Mouse (Mus musculus) skeletal muscle tissue, adult 2 months (tissue): ENCODE results near the gene Scamp2.

ENCODE experiments used
- DNase-seq: peaks from one replicate; pipeline ENCODE4 v3.0.0-alpha.2; 2012; ENCODE audit warnings: low read depth, low spot score

Scamp2 gene

DNA sequence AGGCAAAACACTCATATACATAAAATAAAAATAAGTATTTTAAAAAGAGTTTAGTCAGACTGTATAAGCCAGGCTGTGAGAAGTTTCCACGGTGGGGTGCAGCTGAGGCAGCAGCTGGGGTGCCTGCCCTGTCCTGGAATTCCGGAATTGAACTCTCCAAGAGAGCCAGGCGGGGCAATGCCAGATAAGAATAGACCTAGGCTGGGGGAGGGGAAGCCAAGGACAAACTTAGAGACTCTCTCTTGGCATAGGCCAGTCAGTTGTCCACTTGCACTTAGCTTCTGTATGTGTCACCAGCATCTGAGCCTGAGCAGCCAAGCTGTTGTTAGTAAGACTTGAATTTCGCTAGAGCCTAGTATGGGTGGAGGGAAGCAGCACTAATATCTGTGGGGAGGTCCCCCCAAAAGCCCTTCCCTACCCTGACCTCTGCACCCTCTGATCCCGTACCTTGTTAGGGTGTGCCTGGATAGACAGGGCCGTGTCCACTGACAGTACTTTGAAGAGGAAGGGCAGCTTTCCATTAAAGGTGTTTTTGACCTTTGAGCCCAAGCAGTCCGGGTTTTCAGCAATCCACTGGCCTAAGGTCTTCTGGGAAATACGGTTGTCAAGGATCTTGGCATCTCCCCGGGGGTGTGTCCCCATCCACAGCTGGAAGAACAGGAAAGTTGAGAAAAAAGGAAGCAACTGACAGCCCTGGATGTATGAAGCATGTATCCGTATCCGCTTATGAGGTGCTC lies 10.4 kb upstream of the Scamp2 start:
- no peak for DNase-seq

DNA sequence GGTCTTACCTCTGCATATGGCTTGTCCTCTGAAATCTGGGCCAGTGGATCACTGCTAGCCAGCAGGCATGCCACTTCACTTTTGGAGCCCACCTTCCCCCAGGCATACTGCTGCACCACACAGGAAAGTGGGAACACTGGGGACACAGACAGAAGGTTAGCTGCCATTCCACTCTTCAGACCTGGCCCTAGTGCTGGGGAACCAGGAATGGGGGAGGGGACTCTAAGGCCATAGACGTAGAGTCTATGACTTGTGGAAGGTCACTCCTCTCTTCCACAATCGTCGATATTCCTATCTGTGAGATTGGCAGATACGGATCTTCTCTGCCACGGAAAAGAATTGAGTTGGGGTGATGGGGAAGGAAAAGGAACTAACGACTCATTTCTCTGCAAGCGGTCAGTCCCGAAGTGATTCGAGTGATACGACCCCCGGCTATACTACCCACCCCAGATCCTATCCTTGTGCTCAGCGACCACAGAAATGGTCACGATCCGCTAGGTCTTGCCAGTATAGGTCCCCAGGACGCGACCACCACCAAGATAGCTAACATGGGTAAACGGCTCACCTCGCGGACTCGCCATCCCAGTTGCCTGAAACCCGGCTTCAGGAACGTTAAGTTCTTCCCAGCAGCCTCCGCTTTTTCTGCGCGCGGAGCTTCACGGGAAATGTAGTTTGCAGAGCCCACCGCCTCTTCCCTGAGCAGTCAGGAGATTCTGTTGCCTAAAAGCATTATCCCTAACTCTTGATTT lies 8.4 kb upstream of the Scamp2 start, which contains the start of gene Mpi:
TSS of gene Mpi (minus strand) at position 625 of the 749 bp plus-strand sequence.
- DNase-seq, result no peak

GRCm38 (mm10) chr9:57553119-57553518 lies 7.6 kb upstream of the Scamp2 start:
- DNase-seq, result no peak

DNA sequence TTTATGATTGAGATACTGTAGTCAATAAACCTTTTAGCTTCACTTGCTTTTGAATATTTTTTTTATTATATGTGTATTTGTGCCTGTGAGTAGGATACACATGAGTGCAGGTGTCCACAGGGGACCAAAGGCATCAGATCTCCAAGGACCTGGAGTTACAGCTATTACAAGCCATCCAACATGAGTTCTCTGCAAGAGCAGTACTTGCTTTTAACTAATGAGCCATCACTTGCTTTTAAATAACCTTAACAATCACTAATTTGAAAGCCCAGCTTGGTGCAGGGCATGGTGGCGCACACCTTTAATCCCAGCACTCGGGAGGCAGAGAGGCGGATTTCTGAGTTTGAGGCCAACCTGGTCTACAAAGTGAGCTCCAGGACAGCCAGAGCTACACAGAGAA lies 6.0 kb upstream of the Scamp2 start:
- no peak for DNase-seq

DNA sequence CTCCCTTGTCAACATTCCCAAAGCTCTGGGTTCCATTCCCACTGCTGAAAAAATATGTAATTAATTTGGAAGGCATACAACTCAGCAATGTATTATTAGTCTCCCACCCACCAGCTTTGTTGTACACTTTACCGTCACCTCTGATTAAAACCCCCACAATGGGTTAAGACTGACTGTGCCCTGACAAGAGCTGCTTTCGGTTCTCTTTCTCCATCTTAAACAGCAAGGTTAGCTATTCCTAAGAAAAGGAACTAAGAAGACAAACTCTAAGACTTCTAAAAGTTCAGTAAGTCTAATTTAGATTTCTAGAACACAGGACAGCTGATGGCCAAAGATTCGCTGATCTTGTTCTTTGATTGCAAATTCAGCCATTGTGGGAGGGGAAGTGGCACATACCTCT lies 3.5 kb upstream of the Scamp2 start:
- no peak for DNase-seq

DNA sequence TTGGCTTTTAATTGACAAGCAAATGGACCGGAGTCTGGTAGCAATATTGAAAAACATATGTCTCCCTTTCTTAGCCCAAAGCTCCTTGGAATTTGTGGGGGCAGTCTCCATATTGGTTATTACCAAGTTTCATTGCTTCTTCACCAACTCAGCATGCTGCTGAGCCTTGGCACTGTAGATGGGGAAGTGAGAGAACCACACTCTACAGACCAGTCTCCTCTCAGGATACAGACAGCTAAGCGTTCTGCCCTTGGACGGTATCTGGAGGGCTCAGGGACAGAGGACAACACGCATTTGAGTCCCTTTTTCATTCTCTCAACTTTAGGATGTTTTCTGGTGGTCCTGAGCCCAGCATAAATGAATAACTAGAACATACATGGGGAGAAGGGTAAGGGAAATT lies 2.1 kb upstream of the Scamp2 start:
- DNase-seq, result no peak

GRCm38 (mm10) chr9:57559568-57559967 lies 1.2 kb upstream of the Scamp2 start:
- no peak for DNase-seq

DNA sequence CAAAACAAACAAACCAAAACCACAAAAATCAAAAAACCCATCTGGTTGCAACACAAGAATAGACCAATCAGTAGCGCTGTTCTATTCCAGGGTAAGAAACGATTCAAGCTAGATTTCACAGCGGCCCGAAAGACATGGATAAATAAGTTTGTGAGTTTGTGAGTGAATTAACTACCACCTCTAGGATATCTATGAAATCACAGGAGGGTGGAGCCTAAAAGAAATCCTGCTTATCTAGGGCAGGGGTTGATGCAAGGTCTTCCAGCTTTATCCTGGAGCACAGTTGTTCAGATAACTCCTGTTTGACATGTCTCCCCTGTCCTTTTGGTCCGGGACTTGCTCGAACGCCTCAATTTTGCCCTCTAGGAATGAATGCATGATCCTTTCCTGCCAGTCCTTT lies 480 bp upstream of the Scamp2 start:
- DNase-seq, result no peak

GRCm38 (mm10) chr9:57561711-57562099 lies 962 bp downstream of the Scamp2 start:
- DNase-seq, result peak; percentile 82

- peak; percentile 62 for DNase-seq
These were observed 2.2 kb downstream of the Scamp2 start for GRCm38 (mm10) chr9:57562896-57563372.

DNA sequence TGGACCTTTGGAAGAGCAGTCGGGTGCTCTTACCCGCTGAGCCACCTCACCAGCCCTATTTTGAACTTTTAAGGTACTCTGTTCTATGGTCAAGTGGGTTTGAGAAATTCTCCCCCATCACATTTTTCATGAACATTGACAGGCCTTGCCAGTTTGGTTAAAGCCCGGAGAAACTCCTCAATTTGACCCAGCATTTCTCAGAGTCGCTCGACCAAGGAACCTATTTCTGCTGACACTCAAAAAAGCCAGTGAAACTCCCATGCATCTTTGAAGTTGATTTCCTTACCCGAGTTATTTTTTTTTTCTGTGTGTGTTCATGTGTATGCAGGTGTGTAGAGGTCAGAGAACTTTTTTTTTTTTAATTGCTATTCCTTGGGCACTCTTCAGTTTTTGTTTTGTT lies 3.9 kb downstream of the Scamp2 start:
- no peak for DNase-seq

GRCm38 (mm10) chr9:57565741-57566221 lies 5.0 kb downstream of the Scamp2 start:
- peak; percentile 64 for DNase-seq

DNA sequence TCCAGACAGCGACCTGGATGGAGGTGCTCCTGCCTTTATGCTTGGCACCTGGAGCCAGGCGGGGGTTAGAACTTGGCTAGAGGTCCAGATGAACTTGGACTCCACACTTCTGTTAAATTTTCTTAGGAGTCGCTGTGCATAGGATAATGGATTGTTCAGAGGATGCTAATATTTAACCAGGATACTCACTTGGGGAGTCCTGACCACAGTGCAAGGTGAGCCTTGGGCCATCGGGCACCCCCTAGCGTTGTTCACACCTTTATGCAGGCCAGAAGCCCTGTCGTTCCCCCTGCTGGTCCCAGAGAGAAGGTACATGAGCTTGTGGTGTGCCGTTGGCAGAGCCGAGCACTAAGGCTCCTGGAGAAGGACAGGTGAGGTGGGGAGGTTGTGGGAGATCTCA lies 6.1 kb downstream of the Scamp2 start:
- DNase-seq, result no peak

GRCm38 (mm10) chr9:57568500-57568899 lies 7.8 kb downstream of the Scamp2 start:
- peak; percentile 86 for DNase-seq

DNA sequence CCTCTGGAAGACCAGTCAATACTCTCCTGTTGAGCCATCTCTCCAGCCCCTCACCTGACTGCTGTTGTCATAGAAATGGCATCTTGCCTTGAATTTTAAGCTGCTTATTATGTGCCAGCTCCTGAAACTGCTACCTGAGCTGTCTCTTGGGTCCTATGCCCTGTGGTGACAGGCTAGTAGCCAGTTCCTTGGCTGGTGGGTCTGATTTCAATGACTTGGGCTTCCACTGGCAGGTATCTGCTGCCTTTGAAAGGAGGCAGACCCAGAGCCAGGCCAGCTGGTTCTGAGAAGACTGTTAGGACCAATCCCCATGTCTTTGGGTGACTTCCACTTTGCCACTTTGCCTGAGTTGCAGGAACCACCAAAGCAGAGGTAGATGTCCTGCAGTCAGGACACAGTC lies 13.7 kb downstream of the Scamp2 start:
- DNase-seq, result peak; percentile 58

GRCm38 (mm10) chr9:57575577-57575976 lies 14.8 kb downstream of the Scamp2 start:
- DNase-seq, result no peak

DNA sequence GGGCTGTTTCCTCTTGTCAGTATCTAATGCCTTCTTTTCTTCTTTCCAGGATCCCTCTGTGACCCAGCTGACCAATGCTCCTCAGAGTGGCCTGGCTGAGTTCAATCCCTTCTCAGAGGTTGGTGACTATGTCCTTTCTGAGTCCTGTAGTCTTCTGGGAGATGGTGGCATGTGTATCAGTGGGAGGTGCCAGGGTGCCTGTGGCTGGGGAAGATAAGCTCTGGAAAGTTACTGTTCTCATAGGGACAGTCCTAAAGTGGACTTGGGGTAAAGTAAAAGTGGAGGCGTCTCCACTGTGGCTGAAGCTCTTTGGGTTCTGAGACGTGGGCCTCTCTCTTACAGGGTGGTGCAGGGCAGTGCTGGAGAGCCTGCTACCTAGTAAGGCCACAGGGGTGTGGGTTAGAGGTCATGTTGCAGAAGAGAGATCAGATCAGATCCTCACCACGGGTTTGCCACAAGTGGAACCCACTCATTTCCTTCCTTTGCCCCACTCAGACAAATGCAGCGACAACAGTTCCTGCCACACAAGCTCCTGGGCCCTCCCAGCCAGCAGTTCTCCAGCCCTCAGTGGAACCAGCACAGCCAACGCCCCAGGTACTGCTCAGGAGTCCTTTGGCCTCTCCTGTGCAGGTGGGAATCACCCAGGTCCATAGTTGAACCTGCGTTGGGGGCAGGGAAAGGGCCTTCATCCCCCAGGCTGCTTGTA lies 16.6 kb downstream of the Scamp2 start:
- DNase-seq, result no peak

DNA sequence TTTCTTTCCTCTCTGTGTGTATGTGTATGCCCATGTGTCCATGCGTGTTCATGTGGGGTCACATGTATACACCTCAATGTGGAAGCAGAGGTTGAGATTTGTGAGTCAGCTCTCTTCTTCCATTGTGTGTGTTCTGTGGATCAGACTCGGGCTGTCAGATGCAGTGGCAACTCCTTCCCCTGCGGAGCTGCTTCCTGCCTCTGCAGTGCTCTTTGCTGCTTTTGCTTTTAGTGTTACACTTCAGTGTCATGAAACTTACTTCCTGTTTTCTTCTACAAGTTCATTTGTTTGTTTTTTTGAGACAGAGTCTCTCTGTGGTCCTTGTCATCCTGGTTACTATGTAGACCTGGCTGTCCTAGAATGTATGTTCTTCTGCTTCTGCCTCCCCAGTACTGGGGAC lies 24.2 kb downstream of the Scamp2 start:
- DNase-seq, result no peak

DNA sequence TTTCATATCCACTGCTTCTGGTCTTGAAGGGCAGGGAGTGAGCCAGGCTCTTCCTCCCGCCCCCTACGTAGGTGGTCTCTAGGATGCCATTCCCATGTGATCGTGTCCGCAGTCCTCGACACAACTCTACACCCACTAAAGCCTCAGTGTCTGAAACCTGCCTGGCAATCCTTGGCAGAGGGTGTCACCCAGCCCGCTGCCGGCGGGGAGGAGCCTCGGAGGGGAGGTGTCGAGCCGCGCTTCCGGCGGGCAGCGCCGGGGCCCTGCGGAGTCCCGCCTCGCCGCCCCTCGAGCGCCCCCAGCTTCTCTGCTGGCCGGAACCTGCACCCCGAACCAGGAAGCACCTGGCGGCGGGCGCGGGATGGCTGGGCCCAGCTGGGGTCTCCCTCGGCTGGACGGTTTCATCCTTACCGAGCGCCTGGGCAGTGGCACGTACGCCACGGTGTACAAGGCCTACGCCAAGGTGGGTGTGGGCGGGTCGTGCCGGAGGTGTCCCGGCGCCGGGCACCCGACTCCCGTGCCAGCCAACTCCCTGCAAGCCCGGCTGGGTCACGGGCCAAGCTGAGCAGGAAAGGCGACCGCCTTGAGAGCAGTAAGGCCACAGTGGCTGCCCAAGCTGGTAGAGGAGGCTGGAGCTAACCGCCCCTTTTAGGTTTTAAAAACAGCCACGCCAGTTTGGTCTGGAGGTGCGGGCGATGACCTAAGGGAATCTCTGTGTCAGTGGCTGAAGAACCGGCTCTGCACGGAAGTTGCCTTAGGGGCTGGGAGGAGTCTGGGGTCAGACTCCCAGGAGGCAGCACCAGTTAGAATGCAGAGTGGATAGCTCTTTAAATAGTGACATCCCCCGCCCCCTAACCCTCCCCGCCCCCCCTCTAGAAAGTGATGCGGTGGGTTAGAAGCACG lies 28.7 kb downstream of the Scamp2 start, which contains the start of gene Ulk3:
TSS of gene Ulk3 (plus strand) at position 229 of the 903 bp plus-strand sequence.
- peak; percentile 61 for DNase-seq

DNA sequence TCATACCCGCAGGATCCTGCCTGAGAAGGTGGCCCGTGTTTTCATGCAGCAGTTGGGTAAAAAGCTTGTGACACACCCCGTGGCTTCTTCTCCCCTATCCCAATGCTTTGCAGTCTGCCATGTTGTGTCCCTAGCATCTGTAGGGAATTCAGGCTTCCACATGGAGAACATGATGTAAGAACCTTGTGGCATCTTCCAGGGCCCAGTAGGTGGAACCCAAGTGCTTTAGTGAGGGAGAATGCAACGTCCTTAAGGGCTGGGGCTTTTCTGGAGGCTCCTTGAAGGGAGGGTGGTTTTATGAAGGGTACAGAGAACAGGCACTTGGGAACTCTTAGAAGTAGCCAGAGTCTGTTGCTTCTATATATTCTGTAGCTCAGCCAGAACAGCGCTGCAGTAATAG lies 30.0 kb downstream of the Scamp2 start:
- DNase-seq, result no peak
